Mouse (Mus musculus) granulocyte monocyte progenitor cell, adult 5-6 weeks (primary cell): ENCODE measurements at regions not wholly inside any gene's neighbourhood (a gene's known extent, or its start where the extent isn't known, plus 50 kb on each side); places are given as distances from the start of the nearest gene placed in this dataset.
A peak's percentile ranks its signal among the peaks of the same experiment; 100 is the strongest.

ENCODE experiments used
- ATAC-seq: replicated peaks from 2 replicates; pipeline ENCODE4 v1.8.0; 2016; ENCODE audit warnings: mild to moderate bottlenecking, moderate TSS enrichment, inconsistent platforms; ENCODE audit not compliant: poor library complexity, severe bottlenecking

DNA sequence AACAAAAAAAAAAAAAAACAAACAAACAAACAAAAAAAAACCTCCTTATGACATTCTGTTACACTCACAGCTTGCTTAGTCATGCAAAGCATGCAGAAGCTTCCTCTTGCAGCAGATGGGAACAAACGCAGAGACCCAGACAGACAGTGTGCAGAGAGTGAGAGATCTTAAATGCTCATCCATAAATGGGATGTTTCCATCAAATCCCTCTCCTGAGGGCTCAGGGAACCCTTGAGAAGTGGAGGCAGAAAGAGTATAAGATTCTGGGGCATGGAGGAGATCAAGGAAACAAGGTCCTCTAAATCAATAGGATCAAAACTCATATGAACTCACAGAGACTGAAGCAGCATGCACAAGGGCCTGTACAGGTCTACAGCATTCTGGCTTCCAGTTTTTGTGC lies 52.5 kb downstream of the Adm start:
- ATAC-seq = no peak

DNA sequence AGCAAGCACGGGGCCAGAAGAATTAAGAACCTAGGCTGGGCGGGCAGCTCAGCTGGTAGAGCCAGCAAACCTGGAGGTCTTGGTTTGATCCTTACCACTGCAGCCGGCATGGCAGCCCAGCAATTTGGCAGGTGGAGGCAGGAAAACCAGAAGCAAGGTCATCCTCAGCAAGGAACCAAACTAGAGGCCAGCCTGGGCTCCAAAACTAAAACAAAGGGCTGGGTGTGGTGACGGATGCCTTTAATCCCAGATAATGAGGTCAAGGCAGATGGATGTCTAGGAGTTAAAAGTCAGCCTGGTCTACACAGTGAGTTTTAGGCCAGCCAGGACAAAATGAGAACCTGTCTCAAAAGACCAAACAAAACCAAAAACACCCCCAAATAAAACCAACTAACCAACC lies 55.5 kb downstream of the Adm start:
- ATAC-seq = no peak

DNA sequence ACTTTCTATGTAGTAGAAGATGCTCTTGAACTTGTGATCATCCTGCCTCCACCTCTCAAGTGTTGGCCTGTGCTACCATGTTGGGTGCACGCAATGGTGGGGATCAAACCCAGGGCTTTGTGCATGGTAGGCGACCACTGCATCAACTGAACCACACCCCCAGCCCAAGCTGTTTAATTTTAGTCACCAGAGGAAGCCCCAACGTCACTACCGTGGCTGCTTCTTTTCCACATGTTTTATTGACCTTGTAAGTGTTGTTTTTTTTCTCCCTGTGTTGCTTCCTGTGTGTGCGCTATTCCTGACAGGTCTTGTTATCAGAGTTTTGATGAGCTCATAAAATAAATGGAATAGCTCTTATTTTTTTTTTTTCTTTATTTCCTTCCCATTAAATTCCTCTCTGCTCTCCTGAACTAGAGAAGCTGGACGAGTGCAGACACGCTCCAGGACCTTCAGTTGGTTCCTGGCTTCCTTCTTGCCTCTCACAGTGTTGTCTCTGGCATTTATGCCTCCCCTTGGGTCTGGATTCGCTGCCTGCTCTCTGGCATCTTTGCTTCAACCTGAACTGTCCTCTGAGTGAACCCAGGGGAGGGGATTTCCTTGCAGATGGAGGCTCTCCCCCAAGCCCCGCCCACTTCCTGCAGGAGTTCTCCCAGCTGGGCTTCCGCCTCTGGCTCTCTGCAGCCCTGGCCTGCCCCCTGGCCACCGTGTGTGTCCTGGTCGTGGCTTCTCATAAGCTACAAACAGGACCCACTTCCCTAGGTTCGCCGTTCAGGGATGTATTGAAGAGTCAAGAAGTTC lies 61.6 kb downstream of the Adm start:
- ATAC-seq = peak; percentile 97

DNA sequence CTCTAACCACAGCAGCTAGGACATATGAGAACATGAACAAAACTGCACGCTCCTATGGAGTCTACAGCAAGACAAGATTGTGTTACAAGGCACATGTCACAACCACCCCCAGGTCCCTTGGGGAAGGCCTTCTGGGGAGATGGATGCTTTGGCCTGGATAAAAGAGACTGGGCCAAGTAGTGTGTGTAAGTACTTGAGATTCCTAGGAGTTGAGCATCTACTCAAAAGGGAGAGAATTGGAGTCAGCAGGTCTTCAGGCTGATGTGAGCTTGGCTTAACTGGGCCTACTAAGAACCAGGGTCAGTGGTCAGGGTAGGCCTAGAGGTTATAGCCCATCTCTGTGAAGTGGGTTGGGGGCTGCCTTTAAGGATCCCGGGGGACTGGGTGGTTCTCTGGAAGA lies 62.8 kb downstream of the Adm start:
- ATAC-seq = no peak

DNA sequence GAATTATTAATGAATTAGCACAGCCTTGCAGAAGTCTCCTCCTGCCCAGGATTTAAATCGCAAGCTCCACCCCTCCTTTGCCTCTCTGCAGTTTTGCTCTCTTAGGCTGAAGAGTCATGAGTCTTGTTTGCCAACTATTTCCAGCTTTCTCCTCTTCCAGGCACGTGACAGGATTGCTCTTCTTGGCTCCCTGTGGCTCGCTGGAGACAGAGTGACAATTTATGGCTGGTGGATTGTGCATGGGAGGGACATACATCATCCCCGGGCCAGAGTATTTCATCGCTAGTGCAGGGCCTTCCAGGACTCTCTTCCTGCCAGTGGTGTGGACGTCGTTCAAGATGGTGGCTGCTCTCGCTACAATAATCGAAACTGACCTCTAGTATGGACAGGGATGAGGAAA lies 63.4 kb downstream of the Adm start:
- no peak for ATAC-seq

DNA sequence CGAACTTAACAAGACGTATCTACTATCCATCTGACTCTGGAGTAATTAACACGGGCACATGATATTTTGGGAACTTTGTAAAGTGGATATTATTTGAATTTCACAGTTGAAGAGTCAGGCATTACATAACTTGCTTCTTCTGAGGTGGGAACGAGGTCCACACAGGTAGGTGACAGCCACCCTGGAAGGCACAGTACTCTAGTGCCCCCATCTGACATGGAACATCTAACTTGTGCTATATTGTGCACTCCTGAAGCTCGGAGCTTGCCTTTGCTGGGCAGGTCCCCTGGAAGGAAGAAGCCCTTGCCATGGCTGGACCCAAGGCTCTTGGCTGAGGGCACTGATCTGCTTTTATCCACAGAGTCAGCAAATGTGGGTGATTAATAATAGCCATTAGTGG lies 66.8 kb downstream of the Adm start:
- no peak for ATAC-seq

DNA sequence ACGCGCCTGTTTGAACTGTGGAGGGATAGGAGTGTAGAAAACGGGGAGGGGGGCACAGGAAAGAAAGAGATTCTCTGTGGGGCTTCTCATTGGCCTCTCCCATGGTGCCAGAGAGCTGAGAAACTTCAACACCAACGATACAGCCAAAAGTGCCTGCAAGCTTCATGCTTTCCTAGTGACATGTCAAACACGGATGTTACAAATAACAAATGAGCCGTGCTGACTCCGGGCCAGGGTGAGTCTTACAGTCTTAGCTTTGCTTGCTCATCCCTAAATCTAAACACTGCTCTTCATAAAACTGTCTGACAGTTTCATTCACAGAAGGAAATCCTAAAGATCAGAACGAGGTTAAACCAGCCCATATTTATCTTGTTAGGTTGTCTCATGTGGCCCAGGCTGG lies 68.3 kb downstream of the Adm start:
- ATAC-seq = no peak

DNA sequence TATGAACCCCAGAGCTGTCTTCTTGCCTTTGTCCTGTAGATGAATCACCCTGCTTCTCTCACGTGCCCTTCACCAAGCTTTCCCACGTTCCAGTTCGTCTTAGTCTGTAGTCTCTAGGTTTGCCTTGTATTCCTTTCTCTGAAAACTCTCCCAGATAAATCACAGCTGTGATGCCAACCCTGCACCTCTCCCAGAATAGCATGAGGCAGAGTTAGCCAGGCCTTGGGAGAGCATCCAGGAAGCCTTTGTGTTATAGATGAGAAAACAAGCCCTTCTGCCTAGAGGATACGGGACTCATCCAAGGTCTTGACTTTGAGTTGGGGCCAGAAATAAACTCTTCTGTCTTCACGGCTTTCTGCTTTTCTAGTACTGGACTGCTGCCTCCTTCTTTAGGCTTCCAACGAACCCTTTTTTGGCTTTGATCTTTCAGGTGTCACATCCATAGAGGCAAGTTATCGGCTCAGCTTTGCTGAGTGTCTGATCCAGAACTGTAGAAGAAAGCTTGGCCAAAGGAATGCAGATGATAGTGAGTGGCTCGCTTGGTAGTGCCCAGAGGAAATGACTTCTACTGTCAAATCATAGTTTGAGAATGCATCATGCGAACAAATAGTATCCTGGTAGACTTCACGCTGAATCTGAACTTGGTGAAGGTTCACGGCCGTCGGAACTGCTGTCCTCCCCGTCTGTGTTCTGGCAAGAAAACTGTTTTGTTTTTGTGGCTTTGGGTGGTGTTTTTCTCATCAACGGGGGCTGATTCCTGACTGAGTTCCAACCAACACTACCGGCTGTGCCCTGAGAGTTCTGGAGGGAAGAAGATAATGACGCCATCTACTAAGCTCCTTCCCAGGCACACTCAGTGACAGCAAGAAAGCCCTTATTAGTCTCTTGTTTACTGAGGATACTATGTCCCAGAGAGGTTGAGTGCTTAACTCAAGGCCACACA lies 69.5 kb upstream of the Ampd3 start:
- no peak for ATAC-seq

DNA sequence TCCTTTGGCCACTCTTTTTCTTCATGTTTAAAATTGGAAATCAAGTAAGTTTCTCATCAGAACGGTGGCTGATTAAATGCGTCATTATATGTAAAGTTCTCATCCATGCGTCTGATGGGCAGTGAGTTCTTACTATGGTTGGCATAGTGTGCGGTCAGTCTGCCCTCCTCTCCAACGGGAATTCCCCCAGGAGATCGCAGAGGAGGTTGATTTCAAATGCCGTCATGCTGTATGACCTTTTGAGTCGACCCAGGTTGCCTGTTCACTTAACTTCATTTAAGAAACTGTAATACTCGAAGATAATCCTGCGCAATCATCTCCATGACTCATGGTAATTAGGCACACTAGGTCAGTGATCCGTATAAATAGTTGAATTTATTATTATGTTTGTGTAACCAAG lies 68.4 kb upstream of the Ampd3 start:
- no peak for ATAC-seq

DNA sequence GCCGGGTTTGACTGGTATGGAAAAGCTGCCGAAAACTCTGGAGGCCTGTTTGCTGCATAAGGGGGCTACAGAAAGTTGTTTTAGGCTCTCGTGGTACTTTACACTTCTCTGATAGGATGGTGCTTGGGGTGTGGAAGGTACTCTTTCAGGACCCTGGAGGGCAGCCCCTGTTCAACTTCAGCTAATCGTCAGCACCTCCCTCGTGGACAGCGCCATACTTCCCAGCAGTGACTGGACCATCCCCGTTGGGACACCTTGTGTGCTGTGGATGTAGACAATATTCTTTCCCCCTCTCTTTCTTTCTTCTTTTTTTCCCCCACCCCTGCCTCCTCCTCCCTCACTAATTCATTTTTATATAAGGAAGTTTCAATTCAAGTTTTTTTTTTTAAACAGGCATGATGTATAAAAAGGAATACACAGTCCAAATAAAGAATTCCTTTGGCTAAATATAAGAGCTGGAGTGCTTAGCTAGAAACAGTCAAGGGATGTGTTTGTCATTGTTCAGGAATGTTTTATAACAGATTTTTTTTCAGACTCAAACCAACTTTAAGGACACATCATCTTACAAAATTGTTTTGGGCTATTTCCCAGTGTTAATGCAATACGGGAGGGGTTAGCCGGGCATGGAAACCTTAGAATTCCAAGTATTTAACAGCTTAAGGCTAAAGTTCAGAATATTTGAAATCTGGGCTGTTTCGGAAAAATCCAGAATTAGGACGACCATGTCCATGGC lies 66.2 kb upstream of the Ampd3 start:
- no peak for ATAC-seq

DNA sequence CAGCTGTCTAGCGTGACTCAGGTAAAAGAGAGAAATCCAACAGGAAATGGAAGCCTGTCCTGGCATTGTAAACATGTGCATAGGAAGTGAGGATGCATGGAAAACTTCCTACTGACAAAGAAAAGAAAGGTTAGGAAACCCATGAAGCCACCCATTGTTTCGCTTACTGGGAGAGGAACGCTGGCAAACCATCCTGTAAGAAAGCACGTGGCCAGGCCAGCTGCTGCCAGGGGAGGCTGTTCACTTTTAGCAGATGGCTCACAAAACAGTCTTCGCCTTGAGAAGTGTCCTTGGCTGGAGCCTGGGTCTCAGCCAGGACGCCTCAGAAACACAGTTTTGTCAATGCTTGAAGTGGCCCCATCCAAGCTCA lies 65.6 kb upstream of the Ampd3 start:
- no peak for ATAC-seq

DNA sequence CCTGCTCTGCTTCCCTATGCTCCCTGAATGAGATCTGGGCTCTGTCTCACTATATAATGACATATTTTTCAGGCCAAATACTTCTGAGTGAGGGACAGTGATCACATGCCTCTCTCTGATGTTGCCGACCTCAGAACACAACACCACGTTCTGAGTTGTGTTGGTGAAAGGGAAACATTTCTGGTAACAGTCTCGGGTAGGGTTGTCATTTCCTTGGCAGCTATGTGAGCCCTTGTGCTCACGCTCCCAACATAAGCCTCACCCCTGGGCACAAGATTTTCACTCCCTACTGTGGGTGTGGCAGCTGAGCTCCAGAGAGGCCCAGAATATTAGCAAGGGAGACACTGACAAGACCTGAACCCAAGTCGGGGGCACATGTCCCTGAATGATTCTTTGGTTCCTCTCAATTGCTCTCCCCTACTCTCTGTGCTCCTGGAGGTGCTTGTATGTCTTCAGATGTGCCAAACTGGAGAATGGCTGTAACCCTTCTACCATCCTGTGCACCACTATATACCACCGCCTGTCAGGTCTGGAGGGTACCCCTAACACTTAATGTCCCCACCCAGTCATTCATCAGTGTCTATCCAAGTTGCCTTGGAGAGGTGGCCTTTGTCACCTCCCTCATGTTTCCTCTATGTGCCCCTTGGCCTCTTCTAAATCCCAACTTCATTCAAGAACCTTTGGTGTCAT lies 62.5 kb upstream of the Ampd3 start:
- ATAC-seq = no peak

DNA sequence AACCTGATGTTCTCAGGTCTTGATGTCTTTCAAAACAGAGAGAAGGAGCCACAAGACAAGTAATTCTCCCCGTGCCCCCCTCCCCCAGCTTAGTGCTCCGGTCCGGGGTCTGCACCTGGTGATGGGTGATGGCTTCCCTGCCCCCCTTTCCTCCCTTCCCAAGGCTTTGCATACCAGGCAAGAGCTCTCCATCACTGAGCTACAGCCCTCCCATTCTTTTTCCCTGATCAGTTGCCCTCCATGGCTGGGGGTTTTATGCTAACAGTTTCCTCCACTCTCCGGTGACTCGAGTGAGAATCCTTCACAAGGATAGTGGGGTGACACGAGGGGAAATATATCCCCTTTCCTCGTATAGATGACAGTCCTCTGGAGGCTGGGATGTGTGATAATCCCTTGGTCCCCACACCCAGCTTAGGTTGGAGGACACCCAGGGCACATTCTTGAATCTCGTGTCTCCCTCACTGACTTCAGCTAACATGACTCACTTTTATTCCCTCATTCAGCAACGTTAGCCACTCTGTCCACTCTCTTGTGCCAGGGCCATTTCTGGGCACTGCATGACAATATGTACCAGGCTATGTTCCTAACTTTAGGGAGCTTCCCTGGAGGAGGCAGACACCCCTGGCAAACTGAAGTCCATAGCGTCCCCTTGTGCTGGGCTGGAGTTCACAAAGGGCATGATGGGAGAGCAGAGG lies 61.9 kb upstream of the Ampd3 start:
- no peak for ATAC-seq

DNA sequence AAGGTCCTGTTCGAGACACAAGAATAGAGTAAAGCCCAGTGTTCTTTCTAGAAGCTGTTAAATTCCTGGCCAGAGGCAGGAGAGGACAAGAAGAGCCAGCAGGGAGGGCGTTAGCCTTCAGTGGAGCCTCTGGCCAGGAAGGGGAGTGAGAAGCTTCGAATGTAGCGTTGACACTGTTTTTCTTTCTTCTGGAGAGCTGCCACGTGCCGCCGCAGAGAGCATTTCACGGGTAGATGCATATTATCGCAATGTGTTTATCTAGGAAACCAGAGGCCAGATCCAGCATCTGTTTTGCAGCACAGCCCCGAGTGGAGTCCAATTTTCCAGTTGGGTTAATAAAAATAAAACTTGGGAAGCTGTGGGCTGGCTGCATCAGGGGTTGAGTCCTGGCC lies 61.3 kb upstream of the Ampd3 start:
- no peak for ATAC-seq

DNA sequence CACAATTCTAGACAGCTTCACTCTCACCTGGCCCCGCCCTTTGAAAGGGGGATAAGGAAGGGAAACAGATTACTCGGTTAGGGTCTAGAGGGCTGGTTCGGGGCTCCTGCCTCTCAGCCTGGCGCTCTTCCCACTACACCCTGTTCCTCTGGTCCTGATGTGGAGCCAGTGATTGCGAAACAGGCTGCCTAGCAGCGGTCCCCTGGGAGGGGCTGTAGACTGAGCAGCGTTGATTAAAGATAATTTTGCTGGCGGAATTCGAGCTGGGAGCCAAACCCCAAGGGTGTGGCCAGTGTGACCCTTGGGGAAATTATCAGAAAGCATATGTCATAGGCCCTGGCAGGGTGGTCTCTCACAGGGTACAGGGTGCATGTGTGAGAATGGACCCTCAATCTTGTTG lies 59.9 kb upstream of the Ampd3 start:
- peak; percentile 48 for ATAC-seq

DNA sequence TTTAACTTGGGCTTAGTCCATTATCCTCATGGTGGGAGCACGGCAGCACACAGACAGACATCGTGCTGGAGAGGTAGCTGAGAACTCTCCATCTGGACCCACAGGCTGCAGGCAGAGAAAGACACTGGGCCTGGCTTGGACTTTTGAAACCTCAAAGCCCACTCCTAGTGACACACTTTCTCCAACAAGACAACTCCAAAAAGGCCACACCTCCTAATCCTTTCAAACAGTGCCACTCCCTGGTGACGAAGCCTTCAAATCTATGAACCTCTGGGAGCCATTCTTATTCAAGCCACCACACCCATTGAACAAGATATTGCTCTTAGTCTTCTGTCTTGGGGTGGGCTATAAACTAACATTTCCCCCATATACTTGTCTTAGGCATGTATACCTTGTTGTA lies 59.2 kb upstream of the Ampd3 start:
- ATAC-seq = no peak

DNA sequence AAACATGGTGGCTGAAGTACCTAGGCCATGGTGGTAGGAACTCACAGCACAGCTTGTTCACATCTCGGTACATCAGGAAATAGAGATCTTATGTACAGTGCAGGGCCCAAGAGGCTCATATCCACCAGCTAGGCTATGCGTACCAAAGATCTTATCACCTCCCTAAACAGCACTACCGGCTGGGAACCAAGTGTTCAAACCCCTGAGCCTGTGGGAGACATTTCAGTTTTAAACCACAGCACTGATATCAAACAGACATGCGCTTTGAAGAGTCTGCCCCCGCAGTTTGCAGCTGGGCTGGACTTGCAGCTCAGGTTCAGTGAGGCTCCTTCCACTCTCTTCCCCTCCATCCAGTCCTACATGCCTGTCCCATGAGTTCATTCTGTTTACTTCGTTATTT lies 58.4 kb upstream of the Ampd3 start:
- no peak for ATAC-seq

DNA sequence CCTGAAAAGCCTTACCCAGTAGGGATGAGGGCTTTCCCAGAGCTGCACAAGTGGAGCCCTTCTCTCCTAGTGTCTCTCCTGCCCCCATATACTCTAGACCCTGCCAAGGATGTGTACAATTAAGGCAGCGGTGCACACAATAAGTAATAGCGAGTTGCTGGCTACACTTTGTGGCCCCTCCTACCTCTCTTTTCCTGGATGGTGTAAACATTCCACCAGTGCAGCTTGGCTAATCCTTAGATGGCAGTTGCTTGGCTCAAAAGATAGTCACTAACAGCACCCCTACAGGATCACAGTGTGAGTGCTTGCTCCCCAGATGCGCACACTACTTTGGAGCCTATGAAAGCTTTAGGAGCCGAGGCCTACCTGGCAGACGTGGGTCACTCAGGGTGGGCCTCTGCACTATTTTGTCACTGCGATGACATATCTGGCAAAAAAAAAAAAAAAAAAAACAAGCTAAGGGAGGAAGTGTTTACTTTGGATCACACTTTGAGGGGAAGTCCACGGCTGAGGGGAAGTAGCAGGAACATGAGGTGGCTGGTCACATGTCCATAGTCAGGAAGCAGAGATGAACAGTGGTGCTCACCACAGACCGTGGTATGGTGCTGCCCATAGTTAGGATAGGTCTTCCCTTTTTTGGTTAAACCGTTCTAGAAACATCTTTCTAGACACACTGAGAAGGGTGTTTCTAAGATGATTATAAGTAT lies 57.6 kb upstream of the Ampd3 start:
- peak; percentile 96 for ATAC-seq

DNA sequence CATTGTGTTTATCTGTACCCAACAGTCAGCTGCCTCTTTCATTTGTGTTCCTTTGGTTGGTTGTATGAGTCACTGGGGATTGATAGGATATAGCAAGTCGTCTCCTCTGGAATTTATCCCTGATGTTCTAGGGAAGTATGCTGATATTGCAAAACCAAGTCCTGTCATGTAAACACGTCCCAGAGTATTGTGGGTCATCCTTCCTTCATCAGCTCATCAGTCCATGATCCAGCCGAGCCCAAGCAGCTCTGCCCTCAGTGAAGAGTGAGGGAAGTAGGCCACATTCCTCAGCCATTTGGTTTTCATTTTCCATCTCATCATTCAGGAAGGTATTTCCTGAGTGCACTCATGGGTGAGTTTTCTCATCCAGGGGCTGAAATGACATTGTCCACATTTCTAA lies 54.3 kb upstream of the Ampd3 start:
- no peak for ATAC-seq
